16 mouse cellular contexts compared by ENCODE assay signal in the genomic region with DNA sequence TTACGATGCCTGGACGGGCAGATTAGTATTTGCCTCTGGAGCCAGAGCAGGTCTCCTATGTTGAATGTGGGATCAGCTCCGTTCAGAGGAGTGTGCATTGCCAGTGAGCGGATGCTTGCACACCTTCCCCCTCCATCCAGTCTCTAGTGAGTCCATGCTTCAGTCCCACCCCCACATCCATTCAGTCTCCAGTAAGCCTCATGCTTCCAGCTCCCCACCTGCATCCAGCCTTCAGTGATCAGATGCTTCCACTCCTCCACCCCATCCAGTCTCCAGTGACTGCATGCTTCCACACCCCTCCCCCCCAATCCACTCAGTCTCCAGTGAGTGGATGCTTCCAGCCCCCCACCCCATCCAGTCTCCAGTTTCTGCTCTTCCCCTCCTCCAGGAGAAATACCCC.
"Had no signal": no experiment of that assay in that cellular context is flagged by ENCODE, and none has a peak within 500 bp of the region (broad histone marks: within the 10 kb centered on the region; RNA-seq: fewer than 3 reads in every experiment).

No protein-coding gene starts in this region.

- H3K27me3 ChIP-seq: neural tube, embryonic 13.5 days; neural tube, embryonic 15.5 days had no signal

- H3K9ac ChIP-seq: neural tube, embryonic 13.5 days; neural tube, embryonic 15.5 days; stomach, embryonic 15.5 days had no signal

- H3K4me3 ChIP-seq: neural tube, embryonic 13.5 days; neural tube, embryonic 15.5 days; stomach, embryonic 15.5 days had no signal

- H3K36me3 ChIP-seq: neural tube, embryonic 13.5 days; neural tube, embryonic 15.5 days; stomach, embryonic 15.5 days had no signal

- DNase-seq: retina, postnatal 1 day; right cerebral cortex, adult 18-20 months; right cerebral cortex, postnatal 14 days; right cerebral cortex, postnatal 25 days; right cerebral cortex, postnatal 4 days; spleen, adult 18-20 months; thymus, adult 18-20 months; thymus, adult 2 months; thymus, postnatal 14 days; thymus, postnatal 25 days; thymus, postnatal 36 days; thymus, postnatal 4 days had no signal

- H3K4me1 ChIP-seq: stomach, embryonic 15.5 days had no signal

- H3K27ac ChIP-seq: neural tube, embryonic 13.5 days; neural tube, embryonic 15.5 days; stomach, embryonic 15.5 days; stomach, postnatal 0 days had no signal

- H3K4me2 ChIP-seq: neural tube, embryonic 13.5 days; neural tube, embryonic 15.5 days; stomach, embryonic 15.5 days had no signal

- H3K9me3 ChIP-seq: neural tube, embryonic 13.5 days; neural tube, embryonic 15.5 days; stomach, embryonic 15.5 days had no signal
